Mouse (Mus musculus): ENCODE data around the gene C1qa.

- TF ChIP-seq CTCF (IDR thresholded peaks at IDR 0.05; ENCODE audit: control insufficient read depth, insufficient read depth, insufficient replicate concordance, low read depth, low read length) (no peak), POLR2A (IDR thresholded peaks at IDR 0.05; ENCODE audit: control insufficient read depth, low read depth, low read length) (no peak)
Observed at GRCm38 (mm10) chr4:136943175-136943574, 44.6 kb upstream of the C1qa start.

All from testis, adult 2 months (tissue).